Mouse (Mus musculus) kidney, postnatal 10 days (tissue): ENCODE results near the gene Rsrc1.

Experiments
- DNase-seq: peaks from one replicate; pipeline ENCODE4 v3.0.0; 2021; ENCODE audit warnings: mixed read lengths

The Rsrc1 gene

GRCm38 (mm10) chr3:67373872-67374271, 392.7 kb downstream of the Rsrc1 start, which contains the start of gene Mlf1:
Mlf1 (plus strand) TSS chr3:67374097.
- DNase-seq = peak; percentile 89

- no peak for DNase-seq
Measured at GRCm38 (mm10) chr3:67374360-67374778, 393.2 kb downstream of the Rsrc1 start.

GRCm38 (mm10) chr3:67375063-67375462, 393.9 kb downstream of the Rsrc1 start, which contains the start of gene Gm17402:
Gm17402 (minus strand) TSS chr3:67375163.
- no peak for DNase-seq

- DNase-seq = no peak
Measured at GRCm38 (mm10) chr3:67378215-67378614, 397.0 kb downstream of the Rsrc1 start.
